Mouse (Mus musculus) adrenal gland, adult 2 months (tissue): ENCODE results near the gene Prps1l3. TPM values are rescaled to one million over a fixed set of nuclear protein-coding genes. Genes with fewer than 3 reads are reported as not detected.
A peak's percentile ranks its signal among the peaks of the same experiment; 100 is the strongest.
"Not testable (repeated sequence)": the region's sequence is repeated elsewhere in the genome, so short reads cannot be mapped to it uniquely, and the experiment has no call there.

Source experiments
- DNase-seq: peaks from one replicate; pipeline ENCODE4 v3.0.0; 2021
- long read RNA-seq: library from polyadenylated mRNA; stranded (forward); transcript quantifications from one replicate; pipeline ENCODE4 v2.0.0, GENCODE M21; 2021
- polyA plus RNA-seq: library from polyadenylated mRNA; depleted of rRNA; stranded (reverse); fragments of >200 nt; gene quantifications from 2 replicates; pipeline ENCODE4 v1.2.3, GENCODE M21; 2012; rRNA removed
- total RNA-seq, 2 experiments: library from RNA; stranded (reverse); gene quantifications; 2 replicates each; pipeline ENCODE4 v1.2.3; 2021

Gene Prps1l3
- total RNA-seq (10 to 100 TPM; 33.2 to 39.3 TPM), polyA plus RNA-seq (12.5 and 13.0 TPM in 2 replicates)
- long read RNA-seq, transcript Prps1l3-201 (2 exons, 1,720 nt), result major isoform, 17 of 17 reads
- long read RNA-seq, partial matches to known transcripts, result 0 of 17 reads
- long read RNA-seq, other reads (novel, unspliced or antisense), result 0 of 17 reads

DNA sequence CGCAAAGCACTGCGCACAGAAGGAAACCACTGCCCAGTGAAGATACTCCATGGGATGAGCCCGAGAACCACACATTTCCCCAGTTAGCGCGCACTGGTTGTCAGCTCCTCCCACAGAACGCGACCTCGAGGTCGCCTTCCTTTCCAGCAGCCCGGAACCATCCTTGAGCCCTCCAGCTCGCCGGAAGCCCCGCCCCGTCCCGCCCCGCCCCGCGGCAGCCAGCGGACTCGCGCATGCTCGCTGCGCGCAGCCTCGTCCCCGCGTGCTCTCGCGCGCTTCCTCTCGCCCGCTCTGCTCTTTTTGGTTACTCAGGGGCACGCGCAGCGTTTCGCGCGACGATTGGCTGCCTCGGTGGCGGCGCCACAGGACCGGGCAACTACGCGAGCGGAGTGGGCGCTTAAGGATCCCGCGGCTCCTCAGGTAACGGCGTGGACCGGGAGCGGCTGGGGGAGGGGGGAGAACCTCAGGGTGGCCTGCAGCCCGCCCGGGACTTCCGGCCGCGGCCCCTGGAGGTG is at the start of gene Prps1l3, which contains the start of gene Mipol1:
Gene Prps1l3 (plus strand): TSS at position 221 of the 515 bp plus-strand sequence.
Gene Mipol1 (plus strand): TSS at position 236 of the 515 bp plus-strand sequence.
- peak; percentile 93 for DNase-seq

- DNase-seq, result no peak
Observed at GRCm38 (mm10) chr12:57184401-57185147, 45.6 kb upstream of the Prps1l3 start.

GRCm38 (mm10) chr12:57185475-57185874 is 44.7 kb upstream of the Prps1l3 start:
- no peak for DNase-seq

- no peak for DNase-seq
Observed at GRCm38 (mm10) chr12:57186126-57186525, 44.1 kb upstream of the Prps1l3 start.

GRCm38 (mm10) chr12:57187032-57187431 is 43.2 kb upstream of the Prps1l3 start:
- no peak for DNase-seq

DNA sequence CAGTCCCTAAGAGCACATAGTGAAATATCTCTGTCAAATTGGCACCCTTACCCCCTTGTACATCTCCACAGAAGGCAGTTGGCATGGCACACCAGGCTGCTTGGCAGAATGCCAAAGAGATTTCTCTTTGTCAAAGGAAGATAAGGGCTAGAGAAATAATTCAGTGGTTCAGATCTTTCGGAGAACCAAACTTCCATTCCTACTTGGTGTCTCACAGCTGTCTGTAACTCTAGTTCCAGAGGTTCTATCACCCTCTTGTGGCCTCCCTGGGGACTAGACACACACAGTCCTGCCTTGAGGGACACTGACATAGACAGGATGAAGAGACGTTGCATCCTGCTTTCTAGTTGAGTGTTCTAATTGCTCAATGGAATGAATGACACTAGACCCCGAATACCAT is 35.6 kb upstream of the Prps1l3 start:
- DNase-seq, result peak; percentile 32

DNA sequence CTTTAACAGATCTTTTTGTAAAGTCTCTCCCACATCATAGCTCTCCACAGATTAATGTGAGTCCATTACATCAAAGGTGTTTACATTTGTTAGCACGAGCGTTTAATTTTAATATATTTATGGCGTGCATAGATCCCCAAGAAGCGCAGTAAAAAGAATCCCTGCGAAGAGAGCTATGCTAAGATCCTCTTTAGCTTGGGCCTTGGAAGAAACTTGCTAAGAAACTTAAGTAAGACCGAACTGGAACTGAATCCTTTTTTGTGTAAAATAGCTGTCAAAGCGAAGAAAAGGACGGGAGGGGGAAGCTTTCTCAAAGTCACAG is 34.0 kb upstream of the Prps1l3 start:
- DNase-seq, result no peak

DNA sequence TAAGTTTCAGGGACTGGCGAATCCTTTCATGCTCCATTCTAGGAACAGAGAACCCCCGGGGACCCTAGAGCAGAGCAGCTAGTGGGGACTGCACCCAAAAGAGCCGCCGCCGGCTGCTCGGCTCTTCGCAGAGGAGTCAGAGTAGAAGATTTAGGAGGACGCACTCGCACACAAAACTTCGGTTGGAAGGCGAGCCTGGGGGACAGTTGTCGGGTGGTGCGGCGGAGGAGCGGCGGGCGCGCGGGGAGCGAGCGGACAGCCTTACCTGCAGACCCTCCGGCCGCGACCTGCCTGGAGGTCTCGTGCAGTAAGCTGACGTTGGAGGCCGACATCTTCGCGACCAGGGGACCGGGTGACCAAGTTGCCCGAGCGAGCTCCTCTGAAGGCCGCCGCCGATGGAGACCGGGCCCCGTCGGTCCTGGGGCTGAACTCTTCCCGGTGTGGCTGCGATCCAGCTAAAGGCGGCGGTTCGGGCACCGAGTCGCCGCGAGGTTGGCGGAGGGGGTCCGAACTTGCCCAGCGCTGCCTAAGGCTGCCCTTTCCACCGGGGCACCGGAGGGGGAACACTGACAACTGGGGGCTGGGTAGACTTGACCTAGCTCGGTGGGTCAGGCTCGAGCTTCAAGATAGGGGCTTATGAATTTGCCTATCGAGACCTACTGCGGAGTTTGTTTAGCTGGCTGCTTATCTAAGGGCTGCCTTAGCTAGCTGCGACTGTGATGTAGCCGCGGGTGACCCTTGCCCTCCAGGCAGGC is 33.4 kb upstream of the Prps1l3 start:
- DNase-seq, result peak; percentile 62

DNA sequence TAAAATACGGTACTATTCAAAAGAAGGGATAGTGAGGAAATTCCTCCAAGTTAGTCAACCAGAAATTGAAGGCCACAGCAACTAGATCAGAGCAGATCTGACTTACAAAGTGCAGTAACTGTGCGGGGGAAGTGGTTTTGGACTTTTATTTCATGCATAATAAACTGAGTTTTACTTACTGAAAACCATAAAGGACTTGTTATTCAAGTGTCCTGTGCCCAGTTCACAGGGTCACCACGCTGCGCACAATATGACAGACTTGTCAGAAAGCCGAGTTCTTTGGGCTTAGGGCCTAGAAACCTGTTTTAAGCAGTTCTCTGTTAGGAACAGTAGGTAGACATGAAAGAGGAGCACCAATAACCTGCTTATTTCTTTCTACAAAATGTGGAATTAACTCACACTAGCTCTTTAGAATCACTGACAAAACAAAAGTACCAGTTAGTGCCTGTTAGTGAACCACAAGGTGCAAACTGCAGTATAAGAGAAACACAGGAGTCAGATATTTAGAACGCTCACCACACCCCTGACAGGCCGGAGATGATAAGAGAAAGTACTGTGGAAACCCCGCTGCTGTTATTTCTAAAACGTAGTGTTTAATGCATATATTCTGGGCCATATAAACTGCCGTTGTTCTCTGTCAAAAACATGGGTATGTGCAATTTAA is 32.7 kb upstream of the Prps1l3 start, which contains the start of gene Slc25a21:
Gene Slc25a21 (minus strand): TSS at position 110 of the 664 bp plus-strand sequence.
- no peak for DNase-seq

DNA sequence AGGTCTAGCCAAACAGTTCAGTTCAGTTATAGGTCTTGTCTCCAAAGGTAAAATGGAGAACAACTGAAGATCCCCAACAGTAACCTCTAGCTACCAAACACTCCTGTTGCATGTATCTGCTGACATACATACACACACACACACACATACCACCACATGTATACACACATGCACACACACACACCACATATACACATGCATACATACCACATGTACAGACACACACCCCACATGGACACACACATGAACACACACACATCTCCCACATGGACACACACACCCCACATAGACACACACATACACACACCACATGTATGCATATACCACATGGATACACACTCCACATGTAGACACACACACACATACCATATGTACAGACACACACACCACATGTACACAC is 31.9 kb upstream of the Prps1l3 start:
- DNase-seq, result no peak

GRCm38 (mm10) chr12:57199427-57199826 is 30.8 kb upstream of the Prps1l3 start:
- DNase-seq, result no peak

DNA sequence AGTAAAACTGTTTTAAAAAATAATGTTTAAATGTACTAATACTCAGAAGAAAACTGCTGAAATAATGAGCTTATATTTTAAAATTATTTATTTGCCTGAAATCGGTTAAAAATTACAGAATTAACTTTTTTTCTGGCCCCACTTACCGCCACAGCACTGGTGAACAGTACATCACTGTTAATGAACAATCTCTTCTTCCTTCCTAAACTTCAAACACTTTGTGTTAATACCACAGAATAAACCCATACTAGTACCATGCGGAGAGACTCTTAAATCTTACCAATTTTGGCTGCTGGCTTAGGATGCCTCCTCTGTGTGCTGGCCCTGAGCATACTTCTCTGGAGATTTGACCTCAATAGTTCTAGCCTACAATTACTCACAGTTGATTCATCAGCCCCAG is 28.3 kb upstream of the Prps1l3 start:
- peak; percentile 8 for DNase-seq

GRCm38 (mm10) chr12:57204276-57204851 is 25.8 kb upstream of the Prps1l3 start:
- no peak for DNase-seq

DNA sequence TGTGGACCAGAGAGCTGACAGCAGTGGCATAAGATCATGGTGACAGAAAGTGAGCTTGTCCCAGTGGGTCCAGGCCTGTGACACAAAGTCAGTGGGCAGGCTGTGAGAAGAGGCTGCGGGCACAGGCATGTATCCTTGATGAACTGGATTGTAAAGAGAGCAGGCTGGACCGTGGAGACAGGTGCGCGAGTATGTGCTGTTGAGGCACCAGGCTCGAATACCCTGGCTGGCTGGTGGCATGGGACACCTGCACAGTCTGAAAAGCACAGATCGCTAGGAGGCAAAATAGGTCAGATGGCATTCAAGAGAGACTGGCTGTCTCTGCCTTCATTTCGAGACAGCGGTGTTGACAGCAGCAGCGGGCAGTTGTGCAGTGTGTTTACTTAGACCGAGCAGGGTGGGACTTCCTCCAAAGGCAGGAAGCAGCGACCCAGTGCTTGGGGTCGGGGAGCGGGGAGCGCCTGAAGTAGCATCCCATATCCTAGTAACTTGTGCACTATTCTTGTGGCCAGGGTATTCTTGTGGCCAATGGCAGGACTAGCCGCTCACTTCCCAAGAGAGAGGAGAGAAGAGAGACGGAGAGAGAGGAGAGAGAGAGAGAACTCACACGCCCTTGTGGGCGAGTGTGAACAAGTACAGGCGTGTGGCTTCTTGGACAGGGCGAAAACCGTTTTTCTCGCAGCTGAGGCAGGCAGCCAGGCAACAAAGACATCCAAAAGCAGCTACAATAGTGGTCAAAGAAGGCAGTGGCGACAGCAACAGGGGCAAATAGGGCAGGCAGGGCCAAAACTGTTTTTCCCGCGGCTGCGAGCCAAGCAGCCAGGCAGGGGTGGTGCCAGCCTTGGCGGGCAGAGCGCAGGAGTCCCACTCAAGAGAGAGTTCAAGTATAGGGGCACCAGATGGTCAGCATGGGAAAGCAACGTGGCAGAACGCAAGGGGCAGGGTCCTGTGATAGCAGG is 18.6 kb upstream of the Prps1l3 start:
- peak; percentile 51 for DNase-seq

DNA sequence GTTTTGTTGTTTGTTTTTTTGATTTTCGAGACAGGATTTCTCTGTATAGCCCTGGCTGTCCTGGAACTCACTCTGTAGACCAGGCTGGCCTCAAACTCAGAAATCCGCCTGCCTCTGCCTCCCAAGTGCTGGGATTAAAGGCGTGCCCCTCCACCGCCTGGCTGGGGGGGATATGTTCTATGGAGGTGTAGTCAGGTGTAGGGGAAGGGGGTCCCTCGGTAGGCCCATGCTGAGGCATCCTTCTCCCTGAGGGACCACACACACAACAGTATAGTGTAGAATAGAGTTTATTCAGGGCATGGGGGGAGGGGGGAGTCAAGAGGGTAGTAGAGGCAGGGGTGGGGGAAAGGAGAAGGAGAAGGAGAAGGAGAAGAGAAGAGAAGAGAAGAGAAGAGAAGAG is 17.7 kb upstream of the Prps1l3 start:
- not testable (repeated sequence) for DNase-seq

- no peak for DNase-seq
Observed at GRCm38 (mm10) chr12:57226411-57226810, 3.8 kb upstream of the Prps1l3 start.

DNA sequence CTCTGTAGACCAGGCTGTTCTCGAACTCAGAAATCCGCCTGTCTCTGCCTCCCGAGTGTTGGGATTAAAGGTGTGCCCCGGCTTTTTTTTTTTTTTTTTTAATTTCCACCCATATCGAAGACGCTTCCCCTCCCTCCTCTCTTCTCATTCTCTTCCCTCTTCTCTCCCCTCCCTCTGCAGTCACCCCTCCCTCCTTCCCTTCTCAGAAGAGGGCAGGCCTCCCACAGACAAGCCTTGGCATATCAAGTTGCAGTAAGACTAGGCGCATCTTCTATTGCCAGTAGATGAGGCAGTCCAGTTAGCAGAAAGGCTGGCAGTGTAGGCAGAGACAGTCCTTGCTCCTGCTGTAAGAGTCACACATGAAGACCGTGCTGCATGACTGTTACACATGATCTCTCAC is 2.4 kb upstream of the Prps1l3 start:
- no peak for DNase-seq

DNA sequence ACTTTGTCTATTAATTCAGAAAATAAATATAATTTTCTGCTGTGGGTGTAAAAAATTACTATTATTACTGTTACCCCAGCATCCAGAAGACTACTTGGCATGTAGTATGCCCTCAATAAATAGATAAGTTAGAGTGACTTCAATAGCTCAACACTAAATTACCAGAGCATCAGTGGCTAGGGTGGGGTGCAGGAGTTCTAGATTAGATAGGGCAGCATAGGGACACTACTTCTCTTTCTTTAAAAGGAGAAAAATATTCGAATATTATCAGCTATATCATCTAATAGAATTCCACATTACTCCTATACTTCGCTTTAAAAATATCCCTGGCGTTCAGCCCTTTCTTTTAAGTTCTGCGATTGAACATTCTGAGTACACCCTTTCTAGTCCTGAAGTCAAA is 509 bp upstream of the Prps1l3 start:
- DNase-seq, result no peak

GRCm38 (mm10) chr12:57231085-57231875 is 1.1 kb downstream of the Prps1l3 start:
- peak; percentile 26 for DNase-seq

DNA sequence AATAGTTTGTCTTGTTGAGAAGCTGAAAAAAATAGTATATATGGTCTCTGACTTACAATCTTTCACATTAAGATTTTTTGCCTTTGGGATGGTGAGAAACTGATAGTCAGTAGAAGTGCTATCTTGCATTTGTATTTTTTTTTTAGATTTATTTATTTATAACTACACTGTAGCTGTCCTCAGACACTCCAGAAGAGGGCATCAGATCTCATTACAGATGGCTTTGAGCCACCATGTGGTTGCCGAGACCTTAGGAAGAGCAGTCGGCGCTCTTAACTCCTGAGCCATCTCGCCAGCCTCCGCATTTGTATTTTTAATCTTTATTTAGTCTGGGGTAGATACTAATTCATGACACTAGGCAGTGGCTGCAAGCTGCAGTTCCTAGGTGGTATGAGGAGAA is 3.2 kb downstream of the Prps1l3 start:
- DNase-seq, result no peak
